Mouse (Mus musculus) limb, embryonic 14.5 days (tissue): Measurements from ENCODE around the gene Wfdc3. TPM values are rescaled to one million over a fixed set of nuclear protein-coding genes. Genes with fewer than 3 reads are reported as not detected.

Source experiments
- ATAC-seq: fragments of 200-750 bp; cut with Nextera tagmentation; 2 replicates; pipeline ENCODE4 v1.8.0; 2017; ENCODE audit warnings: low read depth, moderate number of reproducible peaks, moderate TSS enrichment; ENCODE audit not compliant: low FRiP score
- DNase-seq: peaks from one replicate; pipeline ENCODE4 v3.0.0-alpha.2; 2015; ENCODE audit warnings: low spot score
- H3K27ac ChIP-seq: fragments of 300-500 bp; sonication (generic); replicated peaks from 2 replicates; pipeline ENCODE4 v1.5.1; 2014; ENCODE audit warnings: low read depth, mild to moderate bottlenecking, low read length, moderate library complexity, mixed read lengths
- H3K27me3 ChIP-seq: fragments of 300-500 bp; sonication (generic); 2 replicates; pipeline ENCODE4 v1.6.1; 2014; ENCODE audit warnings: low read length, mixed read lengths; ENCODE audit not compliant: control insufficient read depth, insufficient read depth
- H3K36me3 ChIP-seq: fragments of 300-500 bp; sonication (generic); 2 replicates; pipeline ENCODE4 v1.6.1; 2014; ENCODE audit warnings: mild to moderate bottlenecking, low read length, moderate library complexity, mixed read lengths; ENCODE audit not compliant: control insufficient read depth, insufficient read depth
- H3K4me1 ChIP-seq: fragments of 300-500 bp; sonication (generic); 2 replicates; pipeline ENCODE4 v1.6.1; 2014; ENCODE audit warnings: antibody characterized with exemption, low read length, mixed read lengths; ENCODE audit not compliant: control insufficient read depth, insufficient read depth
- H3K4me2 ChIP-seq: fragments of 300-500 bp; sonication (generic); replicated peaks from 2 replicates; pipeline ENCODE4 v1.6.1; 2014; ENCODE audit warnings: low read depth, mild to moderate bottlenecking, low read length, moderate library complexity; ENCODE audit not compliant: severe bottlenecking
- H3K4me3 ChIP-seq: fragments of 300-500 bp; sonication (generic); replicated peaks from 2 replicates; pipeline ENCODE4 v1.5.1; 2014; ENCODE audit warnings: low read length
- H3K9ac ChIP-seq: fragments of 300-500 bp; sonication (generic); 2 replicates; pipeline ENCODE4 v1.6.1; 2014; ENCODE audit warnings: mild to moderate bottlenecking, low read depth, low read length, moderate library complexity; ENCODE audit not compliant: severe bottlenecking
- H3K9me3 ChIP-seq: fragments of 300-500 bp; sonication (generic); 2 replicates; pipeline ENCODE4 v1.6.1; 2016; ENCODE audit warnings: low read length; ENCODE audit not compliant: control insufficient read depth
- POLR2A ChIP-seq: fragments of 200-500 bp; IDR thresholded peaks from 2 replicates; pipeline ENCODE4 v1.8.0; 2012; ENCODE audit warnings: inconsistent platforms, mild to moderate bottlenecking, moderate library complexity, borderline replicate concordance; ENCODE audit not compliant: insufficient read depth, insufficient read length; ENCODE audit errors: extremely low read depth
- WGBS: fragments of 180-500 bp; shearing (Covaris S2); extraction: QIAGEN DNeasy Blood & Tissue Kit; methylation state at CpG from one replicate; pipeline ENCODE4 v1.1.7; 2014; 5-methylcytosine and 5-hydroxymethylcytosine counted together
- polyA plus RNA-seq, 2 experiments: library from polyadenylated mRNA; depleted of rRNA in 1 of 2; stranded (reverse) in 1 of 2; unstranded in 1 of 2; fragments of >200 nt; fragmentation: Nextera tagmentation in 1 of 2; extraction: Ambion mirVana in 1 of 2; gene quantifications; 2 replicates each; pipeline versions ENCODE4 v1.2.1 to v1.2.3; 2012 to 2014

Wfdc3 gene
- polyA plus RNA-seq, 2 experiments: 0.50 to 0.79 TPM

DNA sequence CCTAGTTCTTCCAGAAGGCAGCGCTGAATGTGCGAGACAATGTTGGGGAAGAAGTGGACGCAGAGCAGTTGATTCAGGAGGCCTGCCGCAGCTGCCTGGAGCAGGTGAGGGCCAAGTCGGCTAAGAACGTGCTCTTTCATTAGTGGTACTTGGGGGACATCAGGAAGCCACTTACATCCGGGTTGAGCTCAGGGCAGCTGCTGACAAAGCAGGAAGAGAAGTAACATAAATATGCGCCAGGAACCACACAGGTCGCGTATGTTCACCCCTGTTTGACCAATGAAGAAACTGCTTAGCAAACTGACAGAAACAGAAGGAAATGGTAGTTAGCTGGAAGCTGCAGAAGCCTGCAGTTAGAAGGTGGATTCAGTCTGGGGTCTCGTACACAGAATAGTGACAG, 8.4 kb upstream of the Wfdc3 start:
- no peak for ATAC-seq
- 86% methylated on average over 11 of the region's 11 CpGs for WGBS
- H3K36me3 ChIP-seq: peaks cover 92% of the 10 kb centered on the region

DNA sequence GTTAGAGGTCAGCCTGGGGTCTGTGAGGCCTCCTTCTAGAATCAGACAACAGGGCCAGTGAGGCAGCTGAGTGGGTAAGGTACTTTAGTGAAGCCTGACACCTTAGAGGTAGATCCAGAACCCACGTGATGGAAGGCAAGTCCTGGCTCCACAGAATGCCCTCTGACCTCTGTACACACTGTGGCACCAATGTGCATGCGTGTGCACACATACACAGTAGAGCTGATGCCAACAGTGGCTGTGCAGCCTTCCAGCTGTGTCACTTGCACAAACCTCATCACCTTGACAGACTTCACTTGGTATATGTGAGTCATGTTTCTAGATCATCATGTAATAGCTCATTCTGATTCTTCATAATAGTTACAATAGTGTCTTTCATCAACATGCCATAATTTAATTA, 6.7 kb upstream of the Wfdc3 start:
- Histone ChIP-seq H3K27ac (no peak overlapping the region), H3K27me3 (no peaks in the 10 kb centered on the region), H3K4me3 (no peak overlapping the region), H3K9ac (no peak overlapping the region), H3K4me1 (no peaks in the 10 kb centered on the region; the same call in 1 of the 2 replicates), H3K9me3 (no peaks in the 10 kb centered on the region), H3K4me2 (no peak overlapping the region), H3K36me3 (peaks cover 91% of the 10 kb centered on the region)
- DNase-seq: no peak
- TF ChIP-seq POLR2A: no peak
- WGBS: 90% methylated on average over 2 of the region's 2 CpGs
- ATAC-seq: no peak

More for the DNA sequence above, 8.4 kb upstream of the Wfdc3 start:
- H3K4me3 ChIP-seq: no peak overlapping the region
- no peaks in the 10 kb centered on the region for H3K9me3 ChIP-seq
- TF ChIP-seq POLR2A: no peak
- DNase-seq: no peak
- no peaks in the 10 kb centered on the region for H3K27me3 ChIP-seq
- no peak overlapping the region for H3K9ac ChIP-seq
- no peaks in the 10 kb centered on the region for H3K4me1 ChIP-seq
- H3K4me2 ChIP-seq: no peak overlapping the region
- no peak overlapping the region for H3K27ac ChIP-seq

DNA sequence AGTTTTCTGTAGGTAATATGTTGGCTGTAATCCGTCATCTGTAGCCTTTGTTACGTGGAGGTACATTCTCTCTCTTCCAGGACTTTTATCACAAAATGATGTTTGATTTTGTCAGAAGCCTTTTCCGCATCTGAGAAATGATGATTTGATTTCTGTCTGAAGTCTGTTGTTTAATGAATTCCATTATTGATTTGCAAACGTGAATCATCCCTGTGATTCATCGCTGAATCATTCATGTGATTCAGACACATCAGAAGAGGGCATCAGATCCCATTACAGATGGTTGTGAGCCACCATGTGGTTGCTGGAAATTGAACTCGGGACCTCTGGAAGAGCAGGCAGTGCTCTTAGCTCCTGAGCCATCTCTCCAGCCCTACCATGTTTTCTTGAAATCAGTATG, 3.3 kb upstream of the Wfdc3 start:
- peaks cover 59% of the 10 kb centered on the region for H3K36me3 ChIP-seq
- no peak overlapping the region for H3K4me2 ChIP-seq
- H3K4me3 ChIP-seq: no peak overlapping the region
- no peaks in the 10 kb centered on the region for H3K9me3 ChIP-seq
- no peak overlapping the region for H3K27ac ChIP-seq
- no peak for ATAC-seq
- DNase-seq: no peak
- no peaks in the 10 kb centered on the region for H3K27me3 ChIP-seq
- no peak for TF ChIP-seq POLR2A
- WGBS: 89% methylated on average over 6 of the region's 6 CpGs
- peaks cover 8% of the 10 kb centered on the region for H3K4me1 ChIP-seq
- H3K9ac ChIP-seq: no peak overlapping the region

DNA sequence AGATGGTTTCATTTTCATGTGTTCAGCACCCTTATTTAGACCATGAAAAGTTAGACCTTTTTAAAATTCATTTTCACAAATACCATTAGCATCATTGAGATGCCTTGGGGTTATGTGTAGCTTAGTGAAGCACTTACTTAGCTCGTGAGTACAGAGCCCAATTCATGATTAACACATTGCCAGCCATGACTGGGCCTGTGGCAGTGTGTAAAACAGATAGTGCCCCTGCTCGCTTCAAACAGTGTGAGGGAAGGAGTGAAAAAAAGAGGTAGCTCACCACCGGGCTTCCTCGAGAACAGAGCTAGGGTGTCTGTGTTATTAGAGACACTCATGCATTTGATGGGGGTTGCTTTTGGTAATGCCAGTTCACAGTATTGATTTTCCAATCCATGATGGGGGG, 2.5 kb upstream of the Wfdc3 start:
- TF ChIP-seq POLR2A: no peak
- no peak overlapping the region for H3K4me2 ChIP-seq
- no peak overlapping the region for H3K9ac ChIP-seq
- ATAC-seq: no peak
- H3K27me3 ChIP-seq: no peaks in the 10 kb centered on the region
- H3K27ac ChIP-seq: no peak overlapping the region
- no peak for DNase-seq
- no peak overlapping the region for H3K4me3 ChIP-seq
- WGBS: 88% methylated on average over 4 of the region's 4 CpGs
- H3K9me3 ChIP-seq: no peaks in the 10 kb centered on the region
- peaks cover 8% of the 10 kb centered on the region for H3K4me1 ChIP-seq
- peaks cover 52% of the 10 kb centered on the region for H3K36me3 ChIP-seq

DNA sequence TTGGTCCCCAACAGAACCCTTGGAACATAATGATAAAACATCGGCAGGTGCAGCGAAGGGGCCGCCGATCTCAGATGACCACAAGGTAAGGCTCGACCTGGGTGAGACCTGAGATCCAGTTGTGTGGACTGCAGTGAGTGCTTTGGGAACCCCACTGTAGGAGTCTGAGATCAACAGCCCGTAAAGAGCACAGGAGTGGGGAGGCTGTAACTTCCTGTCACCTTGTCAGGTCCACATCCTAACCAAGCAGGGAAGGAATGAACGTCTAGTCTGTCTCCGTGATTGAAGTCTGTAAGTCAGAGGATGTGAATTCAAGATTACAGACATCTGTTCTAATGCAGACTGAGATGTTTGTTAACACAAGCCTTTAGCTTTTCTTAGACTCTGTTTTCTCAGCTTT, 962 bp upstream of the Wfdc3 start:
- Histone ChIP-seq H3K9me3 (no peaks in the 10 kb centered on the region), H3K27me3 (no peaks in the 10 kb centered on the region), H3K9ac (peak overlapping the region; percentile 96), H3K36me3 (peaks cover 38% of the 10 kb centered on the region), H3K27ac (no peak overlapping the region), H3K4me2 (peak overlapping the region; percentile 85), H3K4me1 (peaks cover 8% of the 10 kb centered on the region), H3K4me3 (peak overlapping the region; percentile 85)
- TF ChIP-seq POLR2A: no peak
- 51% methylated on average over 8 of the region's 8 CpGs for WGBS
- DNase-seq (no peak), ATAC-seq (no peak)

DNA sequence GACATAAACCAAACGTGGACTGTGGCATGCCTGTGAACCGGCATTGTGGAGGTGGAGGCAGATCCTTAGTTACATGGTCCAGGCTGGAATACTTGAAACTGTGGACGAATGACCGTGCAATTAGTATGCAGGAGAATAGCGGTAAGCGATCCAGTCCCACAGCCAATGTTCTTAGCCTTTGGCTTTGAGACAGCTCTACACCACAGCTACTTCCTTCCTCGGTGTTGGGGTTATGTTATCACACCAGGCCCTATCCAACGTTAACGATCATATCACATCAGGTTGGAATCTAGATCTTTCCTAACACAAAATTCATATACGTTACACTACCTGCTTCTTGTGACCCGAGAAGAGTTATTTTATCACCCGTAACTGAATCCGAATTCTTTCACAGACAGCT, 744 bp downstream of the Wfdc3 start:
- no peak for TF ChIP-seq POLR2A
- 63% methylated on average over 13 of the region's 13 CpGs for WGBS

More for the DNA sequence above, 744 bp downstream of the Wfdc3 start:
- no peak overlapping the region for H3K27ac ChIP-seq
- H3K4me1 ChIP-seq: peaks cover 8% of the 10 kb centered on the region
- H3K27me3 ChIP-seq: no peaks in the 10 kb centered on the region
- no peaks in the 10 kb centered on the region for H3K9me3 ChIP-seq
- DNase-seq (no peak), ATAC-seq (no peak)
- H3K36me3 ChIP-seq: peaks cover 22% of the 10 kb centered on the region
- H3K9ac ChIP-seq: no peak overlapping the region; the same call in 1 of the 2 replicates
- H3K4me2 ChIP-seq: peak overlapping the region; percentile 85
- peak overlapping the region; percentile 85 for H3K4me3 ChIP-seq
